Mouse (Mus musculus) cortical plate, adult 2 months (tissue): Measurements from ENCODE around the gene Kif6.

Experiments
- CTCF ChIP-seq: fragments of 200-500 bp; IDR thresholded peaks from 2 replicates; pipeline ENCODE4 v1.5.1; 2011; ENCODE audit warnings: mild to moderate bottlenecking, control low read depth, low read length; ENCODE audit not compliant: insufficient read depth; ENCODE audit errors: extremely low read depth
- POLR2A ChIP-seq: fragments of 200-500 bp; IDR thresholded peaks from 2 replicates; pipeline ENCODE4 v1.6.1; 2011; ENCODE audit warnings: mild to moderate bottlenecking, low read length, control low read depth; ENCODE audit not compliant: insufficient read depth; ENCODE audit errors: extremely low read depth

DNA sequence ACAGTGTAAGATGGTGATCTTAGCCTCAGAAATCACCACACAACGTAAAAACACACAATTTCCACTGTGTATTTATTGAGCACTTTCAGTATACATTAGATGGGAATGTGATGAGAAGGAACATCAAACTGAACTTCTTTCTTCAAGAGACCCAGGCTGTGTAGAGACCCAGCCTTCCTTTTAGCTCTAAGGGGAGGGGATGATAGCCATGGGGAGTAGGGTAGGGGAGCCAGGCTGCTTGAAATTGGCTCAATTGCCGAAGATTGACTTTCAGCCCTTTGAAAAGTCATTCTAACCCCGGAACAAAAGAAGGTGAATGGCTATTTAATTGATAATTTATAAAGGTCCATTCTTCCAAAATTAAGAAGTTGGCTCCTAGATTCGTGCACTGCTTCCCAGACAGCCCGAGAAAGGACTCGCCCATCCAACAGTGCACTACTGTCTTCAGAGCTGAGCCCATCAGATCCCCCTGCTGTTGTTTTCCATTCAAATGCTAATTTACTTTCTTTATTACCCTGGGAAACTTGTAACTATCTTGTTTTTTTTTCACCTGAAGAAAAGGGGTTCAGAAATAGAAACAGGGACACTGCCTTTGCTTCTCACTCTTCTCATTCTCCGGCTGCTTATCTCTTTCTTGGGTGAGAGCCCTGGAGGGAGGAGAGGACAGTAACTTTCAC is 7.4 kb upstream of the Kif6 start:
- TF ChIP-seq CTCF = no peak
- no peak for TF ChIP-seq POLR2A
